Mouse (Mus musculus) left cerebral cortex, postnatal 4 days (tissue): Measurements from ENCODE around the gene Pik3c2g. TPM values are rescaled to one million over a fixed set of nuclear protein-coding genes. Genes with fewer than 3 reads are reported as not detected.

Experiments
- DNase-seq: peaks from one replicate; pipeline ENCODE4 v3.0.0-alpha.2; 2022
- intact Hi-C: fragments of 180-260 bp; cut with DNase I; formaldehyde crosslinking; loops from one replicate; pipeline ENCODE4 v1.15.1; 2025
- total RNA-seq, 2 experiments: library from RNA; stranded (reverse); gene quantifications; 2 replicates each; pipeline ENCODE4 v1.2.3; 2021

Gene Pik3c2g
- under 1 TPM; 0.08 to 0.22 TPM for total RNA-seq

DNA sequence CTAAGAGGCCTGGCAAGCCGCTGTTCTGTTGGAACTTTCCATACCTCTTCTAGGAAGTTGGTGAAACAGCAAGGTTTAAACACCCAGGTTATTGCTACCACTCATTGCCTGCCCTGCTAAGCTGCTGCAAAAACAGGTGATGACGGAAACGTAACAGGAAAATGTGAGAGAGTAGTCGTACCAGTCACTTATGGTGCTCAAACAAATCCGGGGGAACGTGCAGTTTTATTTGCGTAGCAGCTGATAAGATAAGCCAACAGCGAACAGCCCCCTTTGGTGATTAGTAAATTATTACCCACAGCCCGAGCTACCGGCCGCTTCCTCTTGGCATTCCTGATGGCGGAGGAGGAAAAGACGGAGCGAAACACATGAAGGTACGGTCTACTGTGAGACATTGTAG is at the start of gene Pik3c2g:
Pik3c2g (plus strand) TSS at position 330 of the 400 bp plus-strand sequence.
- intact Hi-C loops = no loop called here
- no peak for DNase-seq

- intact Hi-C loops = no loop called here
- DNase-seq = no peak
Observed at GRCm38 (mm10) chr6:139538469-139538868, 48.6 kb upstream of the Pik3c2g start.

GRCm38 (mm10) chr6:139555537-139556179 is 31.4 kb upstream of the Pik3c2g start:
- intact Hi-C loops = no loop called here
- no peak for DNase-seq

GRCm38 (mm10) chr6:139569211-139569610 is 17.8 kb upstream of the Pik3c2g start:
- no peak for DNase-seq
- intact Hi-C loops = no loop called here

DNA sequence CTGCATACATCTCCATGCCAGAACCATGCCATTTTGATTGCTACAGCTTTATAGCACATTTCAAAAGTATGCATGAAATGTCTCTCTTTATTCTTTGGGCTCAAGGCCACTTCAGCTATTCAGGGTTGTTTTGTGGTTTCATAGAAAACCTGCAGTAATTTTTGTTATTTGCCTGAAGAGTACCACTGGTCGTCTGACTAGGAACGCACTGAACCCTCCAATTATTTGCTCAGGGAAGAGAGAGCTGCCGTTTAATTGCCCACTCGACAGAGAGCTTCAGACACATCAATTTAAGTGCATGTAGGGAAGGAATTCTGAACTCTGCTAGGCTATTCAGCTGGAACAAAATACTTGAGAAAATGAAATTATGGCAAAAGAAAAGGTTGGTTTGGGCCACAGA is 11.2 kb upstream of the Pik3c2g start:
- no peak for DNase-seq
- intact Hi-C loops = loop anchor here (10.0 kb wide), 1 partner anchor 1821 kb away; the partner anchor contains the start of gene Dera

DNA sequence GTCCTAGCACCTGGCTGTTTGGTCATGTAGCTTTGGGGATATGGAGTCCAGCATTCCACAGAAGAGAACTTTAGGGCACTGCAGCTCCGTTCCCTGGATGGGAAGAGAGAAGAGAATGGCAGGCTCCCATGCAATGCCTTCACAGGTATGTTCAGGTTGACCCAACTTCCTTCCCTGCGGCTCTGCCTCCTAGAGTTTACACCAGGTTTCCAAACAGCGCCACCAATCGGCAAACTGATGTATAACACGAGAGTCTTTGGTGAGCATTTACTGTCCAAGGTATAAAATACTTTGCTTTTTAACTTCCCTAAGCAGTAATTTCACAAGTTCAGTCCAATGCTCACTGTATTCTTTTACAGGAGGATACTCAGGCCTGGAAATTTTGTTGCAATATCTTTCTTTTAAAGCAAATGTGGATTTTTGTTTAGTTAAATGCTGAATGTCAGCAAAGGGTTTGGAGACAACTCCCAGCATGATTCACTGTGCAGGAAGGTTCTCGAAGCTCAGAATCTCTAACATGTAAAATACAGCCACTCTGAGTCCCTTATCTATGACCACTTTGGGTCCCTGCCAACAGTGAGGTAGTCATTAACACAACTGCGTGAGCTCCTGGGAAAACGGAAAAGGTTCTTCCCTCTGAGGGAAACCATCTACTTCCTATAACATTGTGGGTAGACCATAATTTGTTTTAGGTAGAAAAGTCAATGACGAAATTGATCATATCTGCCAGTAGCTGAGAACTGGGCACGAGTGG is 10.6 kb upstream of the Pik3c2g start:
- DNase-seq = no peak
- intact Hi-C loops = loop anchor here (10.0 kb wide), 1 partner anchor 1822 kb away; the partner anchor contains the start of gene Dera

DNA sequence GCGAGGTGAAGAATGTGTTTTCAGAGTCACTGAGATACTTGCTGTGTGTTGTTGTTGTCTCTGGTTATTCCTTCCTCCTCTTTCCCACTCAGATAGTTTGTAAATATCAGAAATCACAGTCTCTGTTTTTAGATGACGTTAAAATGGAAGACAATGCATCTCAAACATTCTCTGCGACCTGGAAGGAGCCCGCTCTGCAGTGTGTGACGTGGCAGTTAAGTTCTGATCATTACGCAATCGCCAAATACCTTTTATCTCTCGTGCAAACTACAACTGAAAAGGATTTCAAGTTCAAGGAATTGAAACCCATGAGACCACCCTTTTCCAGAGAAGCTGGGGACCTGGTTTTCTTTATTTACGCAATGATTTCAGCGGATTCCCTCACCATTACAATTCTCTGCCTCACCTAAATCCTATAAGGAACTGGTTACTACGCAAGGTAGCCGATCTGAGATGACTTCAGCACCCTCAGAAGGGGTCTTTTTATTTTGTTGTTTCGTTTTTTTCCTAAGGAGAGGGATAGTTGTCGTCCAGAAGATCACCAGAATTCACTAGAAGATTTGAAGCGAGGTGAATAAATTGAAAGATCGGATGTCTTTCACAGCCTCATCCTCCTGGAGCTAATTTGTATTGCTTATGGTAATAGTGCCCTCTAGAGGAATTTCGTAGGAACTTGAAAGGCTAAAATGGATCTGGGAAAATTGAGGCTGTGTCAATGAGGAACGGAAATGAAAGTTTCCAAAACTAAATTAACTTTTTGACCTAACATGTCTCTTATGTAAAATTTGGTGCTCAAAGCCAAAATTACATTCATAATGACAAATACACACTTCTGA is 9.8 kb upstream of the Pik3c2g start:
- DNase-seq = no peak

DNA sequence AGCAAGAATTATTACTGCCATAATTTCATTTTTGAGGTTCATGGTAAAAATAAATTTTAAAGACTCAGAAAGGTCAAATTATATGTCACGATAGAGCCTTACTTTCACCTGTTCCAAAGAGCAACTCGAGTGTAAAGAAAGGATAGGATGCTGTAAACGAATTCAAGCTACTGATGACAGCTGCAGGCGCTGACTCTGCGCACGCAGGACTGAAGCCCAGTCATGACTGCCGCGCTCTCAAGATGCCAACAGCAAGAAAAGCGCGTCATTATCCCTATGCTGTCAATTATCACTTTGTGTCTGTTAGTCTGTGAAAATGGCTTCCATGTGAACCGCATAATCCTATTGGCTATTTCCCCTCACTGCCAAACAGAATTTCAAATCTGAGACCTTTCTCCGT is 457 bp downstream of the Pik3c2g start:
- intact Hi-C loops = no loop called here
- no peak for DNase-seq

More for the DNA sequence above, 9.8 kb upstream of the Pik3c2g start:
- intact Hi-C loops = loop anchor here (10.0 kb wide), 1 partner anchor 1822 kb away; the partner anchor contains the start of gene Dera

DNA sequence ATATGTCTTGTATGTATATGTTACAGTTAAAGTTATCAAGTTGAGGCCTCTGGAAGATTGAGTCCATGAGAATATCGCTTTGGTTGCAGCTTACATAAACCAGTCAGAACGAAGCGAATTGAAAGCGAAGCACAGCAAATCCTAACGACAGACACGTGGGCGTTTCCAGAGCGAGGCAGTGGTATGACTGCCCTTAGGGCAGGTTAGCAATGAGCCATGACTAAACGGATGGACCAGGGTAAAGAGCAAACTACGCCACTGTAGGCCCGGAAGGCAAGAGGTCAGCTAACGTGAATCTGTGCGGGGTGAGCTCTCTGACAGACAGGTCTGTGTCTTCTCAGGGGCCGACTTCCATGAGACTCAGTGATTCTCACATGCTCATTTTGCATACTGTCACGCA is 1.4 kb downstream of the Pik3c2g start:
- DNase-seq = no peak
- intact Hi-C loops = no loop called here

- peak; percentile 57 for DNase-seq
- intact Hi-C loops = no loop called here
Observed at GRCm38 (mm10) chr6:139589291-139589690, 2.3 kb downstream of the Pik3c2g start.

- DNase-seq = no peak
- intact Hi-C loops = no loop called here
Observed at GRCm38 (mm10) chr6:139589854-139590253, 2.8 kb downstream of the Pik3c2g start.

DNA sequence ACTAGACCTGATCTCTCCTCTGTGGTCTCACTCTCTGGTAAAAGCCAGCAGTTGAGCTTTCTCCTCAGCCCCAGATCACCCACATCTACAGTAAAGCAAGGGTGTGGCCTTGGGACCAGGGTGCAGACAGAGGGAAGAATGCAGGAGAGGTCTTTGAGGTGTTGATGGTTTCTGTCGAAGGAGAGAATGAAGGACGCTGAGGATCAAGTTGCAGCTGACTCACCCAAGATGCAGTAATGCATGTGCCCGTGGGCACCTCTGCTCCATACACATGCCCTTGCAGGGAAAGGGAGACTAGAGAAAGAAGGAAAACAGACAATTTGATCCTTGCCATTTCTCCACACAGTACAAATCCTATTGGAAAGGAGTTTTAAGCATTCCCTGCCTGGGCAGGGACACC is 5.1 kb downstream of the Pik3c2g start:
- intact Hi-C loops = no loop called here
- DNase-seq = no peak

- intact Hi-C loops = no loop called here
- no peak for DNase-seq
Observed at GRCm38 (mm10) chr6:139596433-139596832, 9.4 kb downstream of the Pik3c2g start.

DNA sequence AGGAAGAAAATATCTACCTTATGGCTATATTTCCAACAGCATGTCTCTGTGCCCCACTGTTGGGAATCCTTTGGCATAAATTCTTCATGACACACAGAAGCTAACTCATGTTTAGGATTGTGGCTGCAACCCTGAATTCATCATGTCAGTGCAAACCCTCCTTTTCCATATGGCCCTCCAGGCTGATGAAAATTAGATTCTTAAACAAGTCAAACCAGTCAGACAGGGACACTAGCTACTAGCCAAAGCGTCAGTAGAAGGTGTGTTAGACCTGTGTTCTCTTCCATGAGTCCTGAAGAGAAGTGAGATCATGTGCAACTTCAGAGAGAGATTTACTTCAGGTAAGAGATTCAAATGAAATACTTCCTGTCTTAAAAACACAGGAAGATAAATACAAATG is 12.2 kb downstream of the Pik3c2g start:
- no peak for DNase-seq

DNA sequence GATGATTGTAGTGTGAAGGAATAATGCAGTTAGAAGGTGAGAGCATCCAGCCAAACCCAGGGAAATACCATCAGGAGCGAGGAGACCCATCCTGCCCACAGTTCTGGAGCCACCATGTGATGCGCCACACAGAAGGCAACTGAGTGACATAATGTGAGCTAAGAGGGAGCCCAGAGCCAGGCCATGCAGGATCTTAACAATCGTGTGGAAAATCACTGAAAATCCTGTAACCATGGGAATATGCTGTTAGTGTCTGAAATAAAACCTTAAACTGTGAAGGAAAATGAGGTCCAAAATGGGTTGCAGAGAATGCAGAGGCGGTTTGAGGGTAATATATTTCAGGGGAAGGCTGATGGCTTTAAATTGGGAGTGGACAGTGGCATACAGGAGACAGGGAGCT is 31.8 kb downstream of the Pik3c2g start:
- intact Hi-C loops = no loop called here
- DNase-seq = no peak

More for the DNA sequence above, 12.2 kb downstream of the Pik3c2g start:
- intact Hi-C loops = no loop called here

DNA sequence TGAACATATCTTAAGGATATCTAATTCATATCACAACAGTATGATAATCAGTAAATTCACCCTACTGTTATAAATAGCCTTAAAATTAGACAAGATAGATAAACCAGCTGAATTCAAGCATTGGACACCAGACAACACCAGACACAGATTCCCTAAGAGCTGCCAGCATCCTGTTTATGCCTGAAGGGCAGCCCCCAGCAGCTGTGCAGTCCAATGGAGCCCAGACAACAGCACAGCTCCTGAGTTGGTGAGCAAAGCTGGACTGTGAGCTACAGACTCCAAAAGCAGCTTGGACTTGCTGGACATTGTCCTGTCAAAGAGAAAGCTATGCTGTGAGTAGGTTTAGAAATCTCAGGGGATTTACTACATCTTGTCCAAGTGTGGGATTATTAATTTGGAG is 37.7 kb downstream of the Pik3c2g start:
- no peak for DNase-seq
- intact Hi-C loops = no loop called here

GRCm38 (mm10) chr6:139634561-139634960 is 47.5 kb downstream of the Pik3c2g start:
- intact Hi-C loops = no loop called here
- DNase-seq = no peak

DNA sequence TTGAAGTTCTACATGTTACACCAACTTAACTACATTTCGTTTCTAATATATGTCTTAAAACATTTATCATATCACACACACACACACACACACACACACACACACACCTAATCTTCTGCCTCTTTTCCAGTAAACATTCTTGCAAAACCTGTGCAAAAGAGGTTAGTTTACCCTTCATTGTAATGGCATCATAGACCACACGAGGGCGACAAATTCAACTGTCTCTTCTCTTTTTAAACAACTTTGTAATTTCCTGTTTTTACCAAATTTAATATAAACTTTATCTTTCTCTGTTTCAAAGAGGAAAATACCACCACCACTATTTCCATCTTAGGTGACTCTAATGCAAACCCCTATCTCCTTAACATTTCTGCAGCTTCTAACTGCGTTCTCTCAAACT is 68.4 kb downstream of the Pik3c2g start:
- intact Hi-C loops = no loop called here
- DNase-seq = peak; percentile 15

DNA sequence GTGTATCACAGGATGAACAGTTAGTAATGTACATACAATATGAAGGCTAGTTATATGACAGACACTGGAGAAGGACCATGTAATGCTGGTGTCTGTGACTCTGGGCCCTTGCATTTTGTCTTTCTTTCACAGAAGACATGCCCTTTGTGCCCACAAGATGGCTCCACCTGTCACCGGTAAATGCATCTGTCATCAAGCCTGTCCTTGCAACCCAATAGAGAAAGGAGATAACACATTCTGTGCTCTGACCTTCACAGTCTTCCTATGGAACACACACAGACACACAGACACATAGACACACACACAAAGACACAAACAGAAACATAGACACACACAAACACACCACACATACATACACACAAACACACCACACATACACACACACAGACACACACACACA is 75.4 kb downstream of the Pik3c2g start:
- DNase-seq = peak; percentile 34

DNA sequence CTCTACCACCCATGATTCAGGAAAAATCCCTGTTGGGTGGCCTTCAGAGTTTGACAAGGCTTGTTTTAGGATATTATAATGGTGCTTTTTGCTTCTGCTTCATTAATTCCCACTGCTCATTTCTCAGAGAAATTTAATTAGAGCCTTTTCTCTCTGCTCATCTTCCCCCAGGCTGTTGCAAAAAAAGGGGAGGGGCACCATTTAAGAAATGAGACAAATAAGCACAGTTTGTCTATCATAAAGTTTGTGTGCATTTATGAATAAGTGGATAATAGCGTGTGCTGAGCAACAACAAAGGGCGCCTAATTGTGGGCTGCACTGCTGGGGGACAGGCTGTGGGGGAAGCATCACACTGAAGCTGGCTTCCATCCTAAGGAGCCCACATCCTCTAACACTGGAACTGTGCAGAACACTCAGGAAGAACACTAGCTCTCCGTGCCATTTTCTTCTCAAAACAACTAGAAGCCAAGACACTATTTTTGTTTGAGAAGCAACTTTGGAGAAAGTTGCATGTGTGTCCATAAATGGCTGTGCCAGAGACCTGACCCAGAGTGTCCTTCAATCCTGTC is 131.5 kb downstream of the Pik3c2g start:
- intact Hi-C loops = no loop called here

More for the DNA sequence above, 75.4 kb downstream of the Pik3c2g start:
- intact Hi-C loops = no loop called here

More for the DNA sequence above, 131.5 kb downstream of the Pik3c2g start:
- DNase-seq = no peak
